Mouse (Mus musculus) cerebellum, postnatal 4 days (tissue): ENCODE measurements around the gene Plekha4.
"Not testable (repeated sequence)": the region's sequence is repeated elsewhere in the genome, so short reads cannot be mapped to it uniquely, and the experiment has no call there.

ENCODE experiments used
- DNase-seq, 2 experiments: peaks; one replicate each; pipeline ENCODE4 v3.0.0; 2022; ENCODE audit warnings: low spot score in 2 of 2, mixed read lengths in 1 of 2

The Plekha4 gene

GRCm38 (mm10) chr7:45525809-45526473, at the start of gene Plekha4, which contains the start of gene Ppp1r15a:
Gene Plekha4, plus strand, starts transcription at chr7:45526330.
Gene Ppp1r15a, minus strand, starts transcription at chr7:45526268.
- peak; percentile 89 to 93 for DNase-seq

GRCm38 (mm10) chr7:45476453-45476852, 49.7 kb upstream of the Plekha4 start:
- DNase-seq, result no peak

GRCm38 (mm10) chr7:45477003-45477402, 49.1 kb upstream of the Plekha4 start:
- DNase-seq, result peak in 1 of 2 experiments; percentile 56

DNA sequence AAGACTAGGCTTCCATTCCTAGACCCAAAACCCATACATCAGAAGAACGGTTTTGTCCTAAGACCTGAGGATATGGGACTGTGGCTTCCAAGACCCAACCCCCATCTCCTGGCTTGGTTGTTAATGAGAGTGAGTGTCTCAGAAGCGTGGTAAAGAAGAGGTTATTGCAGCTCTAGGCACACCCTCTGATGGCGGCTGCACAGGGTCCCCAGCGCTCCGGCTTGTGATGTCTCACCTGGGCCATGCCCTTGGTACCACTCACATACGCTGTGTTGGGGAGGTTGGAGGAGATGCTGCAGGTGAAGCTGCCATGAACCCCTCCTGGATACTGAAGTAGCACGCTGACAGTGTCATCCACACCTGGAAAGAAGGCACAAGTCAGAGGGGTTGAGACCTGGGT, 47.4 kb upstream of the Plekha4 start:
- DNase-seq, result no peak

- not testable (repeated sequence) for DNase-seq
Observed at GRCm38 (mm10) chr7:45480310-45480709, 45.8 kb upstream of the Plekha4 start.

- peak in 1 of 2 experiments; percentile 54 for DNase-seq
Observed at GRCm38 (mm10) chr7:45481374-45481927, 44.7 kb upstream of the Plekha4 start, which contains the start of gene Tulp2. Gene Tulp2, plus strand, starts transcription at chr7:45481877.

DNA sequence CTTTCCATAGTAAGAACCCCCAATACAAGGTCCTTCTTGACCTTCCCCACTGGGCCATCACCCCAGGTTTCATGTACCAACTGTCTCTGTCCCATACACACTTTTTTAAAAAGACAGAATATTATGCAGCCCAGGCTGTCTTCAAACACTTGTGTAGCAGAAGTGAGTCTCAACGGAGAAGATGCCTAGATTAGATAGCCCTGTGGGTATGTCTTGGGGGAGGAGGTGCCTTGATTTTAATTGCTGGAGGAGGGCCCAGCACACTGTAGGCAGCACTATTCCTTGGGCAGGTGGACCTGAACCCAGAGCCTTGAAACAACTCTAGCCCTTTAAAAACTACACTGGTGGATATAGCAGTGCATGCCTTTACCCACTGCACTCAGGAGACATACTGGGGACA, 44.0 kb upstream of the Plekha4 start:
- DNase-seq, result no peak

- not testable (repeated sequence) for DNase-seq
Observed at GRCm38 (mm10) chr7:45484985-45485384, 41.1 kb upstream of the Plekha4 start.

- no peak for DNase-seq
Observed at GRCm38 (mm10) chr7:45486158-45486557, 40.0 kb upstream of the Plekha4 start.

DNA sequence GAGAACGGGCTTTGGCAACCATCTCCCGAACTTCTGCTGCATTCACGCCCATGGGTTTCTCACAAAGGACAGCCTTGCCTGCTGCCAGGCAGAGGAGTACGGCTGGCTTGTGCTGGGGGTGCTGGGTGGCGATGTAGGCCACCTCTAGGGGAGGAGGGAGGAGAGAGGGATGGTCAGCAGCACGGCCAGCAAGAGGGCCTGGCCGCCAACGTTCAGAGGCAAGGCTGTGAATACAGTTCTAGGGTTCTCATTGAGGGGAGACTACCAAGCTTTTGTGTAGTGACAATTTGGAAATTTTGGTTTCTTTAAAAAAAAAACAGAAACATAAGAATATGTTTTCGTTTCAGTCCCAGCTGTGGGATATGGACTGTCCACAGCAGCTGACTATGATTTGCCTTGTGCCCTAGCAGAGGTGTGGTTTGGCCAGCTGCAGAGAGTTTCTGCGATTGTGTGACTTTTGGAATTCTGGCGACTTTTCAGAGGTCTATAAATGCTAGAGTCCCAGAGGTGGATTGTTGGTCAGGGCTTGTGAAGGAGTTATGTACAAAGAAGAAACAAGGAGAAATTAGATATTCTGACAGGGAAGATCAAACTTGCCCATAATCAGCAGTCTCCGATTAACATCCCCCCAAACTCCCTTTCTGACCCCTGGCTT, 39.2 kb upstream of the Plekha4 start, which contains the start of gene Gm45808:
TSS of gene Gm45808 (minus strand) at position 51 of the 655 bp plus-strand sequence.
- DNase-seq, result no peak

- no peak for DNase-seq
Observed at GRCm38 (mm10) chr7:45487861-45488292, 38.3 kb upstream of the Plekha4 start.

DNA sequence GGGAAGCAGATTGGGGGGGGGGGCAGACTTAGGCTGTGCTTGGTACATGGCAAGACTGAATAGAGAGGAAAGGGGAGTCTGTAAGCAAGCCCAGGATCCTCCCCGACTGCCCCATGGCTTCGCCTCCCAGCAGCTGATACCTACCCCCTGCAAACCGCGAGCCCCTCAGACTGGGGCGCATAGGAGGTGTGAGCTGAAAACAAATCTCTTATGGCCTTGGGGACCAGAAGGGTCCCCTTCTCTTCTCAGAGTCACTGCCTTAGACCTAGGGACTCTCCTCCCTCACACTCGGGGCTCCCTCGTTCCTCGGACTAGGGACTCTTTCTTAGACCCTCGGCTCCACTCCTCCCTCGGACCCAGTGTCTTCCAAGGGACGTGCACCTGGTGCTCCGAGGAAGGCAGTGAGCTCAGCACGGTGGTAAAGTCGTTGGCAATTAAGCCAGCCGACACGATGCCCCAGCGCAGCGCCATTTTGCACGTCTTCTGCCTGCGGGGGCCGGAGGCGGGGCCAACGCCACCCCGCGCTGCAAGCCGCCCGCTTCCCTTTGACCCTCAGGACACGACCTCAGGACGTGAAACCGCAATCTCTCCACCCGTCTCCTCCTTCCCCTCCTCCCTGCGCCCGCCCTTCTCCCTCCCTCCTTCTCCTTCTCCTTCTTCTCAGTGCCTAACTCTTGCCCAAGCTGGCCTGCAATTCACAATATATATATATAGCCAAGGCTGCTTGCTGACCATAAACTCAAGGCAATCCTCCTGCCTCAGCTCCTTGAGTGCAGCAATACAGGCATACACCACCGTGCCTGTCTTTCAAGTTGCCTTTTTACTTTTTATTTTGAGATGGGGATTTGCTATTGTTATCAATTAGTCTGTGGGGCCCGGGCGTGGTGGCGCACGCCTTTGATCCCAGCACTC, 37.6 kb upstream of the Plekha4 start, which contains the start of gene Dhdh:
TSS of gene Dhdh (minus strand) at position 513 of the 912 bp plus-strand sequence.
- DNase-seq, result peak in 1 of 2 experiments; percentile 49

GRCm38 (mm10) chr7:45489578-45489977, 36.6 kb upstream of the Plekha4 start:
- no peak for DNase-seq

DNA sequence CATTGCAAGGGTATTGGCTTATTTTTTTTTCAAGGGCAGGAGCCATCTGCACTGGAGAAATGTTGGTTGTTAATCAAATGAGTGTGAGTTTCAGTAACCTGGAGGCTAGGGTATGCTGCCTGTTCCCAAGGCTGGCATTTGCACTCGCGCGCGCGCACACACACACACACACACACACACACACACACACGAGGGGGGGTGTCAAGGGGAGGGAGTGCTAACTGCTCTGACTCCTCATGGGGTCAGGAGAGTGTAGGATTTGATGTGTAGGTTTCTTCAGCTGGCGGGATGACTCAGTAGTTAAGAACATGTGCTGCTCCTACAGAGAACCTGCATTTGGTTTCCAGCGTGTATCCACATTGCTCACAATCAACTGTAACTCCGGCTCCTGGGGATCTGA, 35.3 kb upstream of the Plekha4 start:
- DNase-seq, result no peak

DNA sequence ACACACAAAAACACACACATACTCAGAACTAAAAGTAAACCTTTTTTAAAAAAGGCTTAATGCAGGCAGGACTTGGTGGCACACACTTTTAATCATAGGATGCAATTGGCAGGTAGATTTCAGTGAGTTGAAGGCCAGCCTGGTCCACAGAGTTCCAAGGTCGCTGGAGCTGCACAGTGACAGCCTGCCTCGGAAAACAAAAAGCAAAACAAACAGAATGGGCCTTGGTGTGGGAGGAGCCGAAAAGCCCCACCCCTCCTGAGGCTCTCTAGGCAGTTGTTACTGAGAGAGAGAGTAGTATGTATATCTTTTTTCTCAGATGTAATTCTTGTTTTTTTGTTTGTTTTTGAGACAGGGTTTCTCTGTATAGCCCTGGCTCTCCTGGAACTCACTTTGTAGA, 34.9 kb upstream of the Plekha4 start:
- DNase-seq, result no peak

- DNase-seq, result no peak
Observed at GRCm38 (mm10) chr7:45492225-45492844, 33.8 kb upstream of the Plekha4 start.

GRCm38 (mm10) chr7:45492951-45493350, 33.2 kb upstream of the Plekha4 start:
- no peak for DNase-seq

GRCm38 (mm10) chr7:45494548-45494947, 31.6 kb upstream of the Plekha4 start:
- no peak for DNase-seq

DNA sequence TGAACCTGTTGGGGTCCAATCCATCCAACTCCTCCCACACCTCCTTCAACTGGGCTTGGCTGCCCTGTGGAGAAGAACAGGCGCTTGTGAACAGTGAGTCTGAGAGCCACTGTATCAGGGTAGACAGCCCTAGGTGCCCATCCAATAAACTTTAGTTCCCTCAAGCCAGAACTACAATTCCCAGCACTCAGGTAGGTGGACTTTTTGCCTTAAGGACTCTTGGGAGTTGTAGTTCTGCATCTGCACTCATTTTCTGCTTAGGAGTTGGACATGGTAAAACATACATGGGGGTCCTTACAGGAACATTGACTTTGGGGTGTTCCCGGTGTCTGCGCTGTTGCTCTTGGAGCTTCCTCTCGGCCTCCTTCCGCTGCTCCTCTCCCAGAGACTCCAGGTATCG, 27.7 kb upstream of the Plekha4 start:
- DNase-seq, result no peak

GRCm38 (mm10) chr7:45507583-45507982, 18.5 kb upstream of the Plekha4 start:
- no peak for DNase-seq

- no peak for DNase-seq
Observed at GRCm38 (mm10) chr7:45508561-45508960, 17.6 kb upstream of the Plekha4 start.
